Mouse (Mus musculus) erythroblast, embryonic 14.5 days (primary cell): ENCODE measurements at regions not wholly inside any gene's neighbourhood (a gene's known extent, or its start where the extent isn't known, plus 50 kb on each side); places are given as distances from the start of the nearest gene placed in this dataset.

ENCODE experiments used
- H3K27me3 ChIP-seq: 2 replicates; pipeline ENCODE4 v1.6.1; 2012; ENCODE audit warnings: inconsistent platforms; ENCODE audit not compliant: control insufficient read depth
- H3K36me3 ChIP-seq: 2 replicates; pipeline ENCODE4 v1.6.1; 2012; ENCODE audit warnings: mild to moderate bottlenecking, inconsistent platforms; ENCODE audit not compliant: control insufficient read depth
- H3K4me1 ChIP-seq: 2 replicates; pipeline ENCODE4 v1.6.1; 2012; ENCODE audit warnings: inconsistent platforms; ENCODE audit not compliant: control insufficient read depth
- H3K4me3 ChIP-seq: replicated peaks from 2 replicates; pipeline ENCODE3; 2012; ENCODE audit warnings: moderate library complexity, mild to moderate bottlenecking, inconsistent platforms
- H3K9me3 ChIP-seq: 2 replicates; pipeline ENCODE4 v1.6.1; 2012; ENCODE audit warnings: low read length, inconsistent platforms, mixed read lengths; ENCODE audit not compliant: control insufficient read depth
- GATA1 ChIP-seq: IDR thresholded peaks from 2 replicates; pipeline ENCODE4 v1.6.1; 2012; ENCODE audit warnings: low read length, inconsistent platforms, mixed read lengths
- TAL1 ChIP-seq: IDR thresholded peaks from 3 replicates; pipeline ENCODE4 v1.6.1; 2012; ENCODE audit warnings: low read length, inconsistent platforms, mixed read lengths

DNA sequence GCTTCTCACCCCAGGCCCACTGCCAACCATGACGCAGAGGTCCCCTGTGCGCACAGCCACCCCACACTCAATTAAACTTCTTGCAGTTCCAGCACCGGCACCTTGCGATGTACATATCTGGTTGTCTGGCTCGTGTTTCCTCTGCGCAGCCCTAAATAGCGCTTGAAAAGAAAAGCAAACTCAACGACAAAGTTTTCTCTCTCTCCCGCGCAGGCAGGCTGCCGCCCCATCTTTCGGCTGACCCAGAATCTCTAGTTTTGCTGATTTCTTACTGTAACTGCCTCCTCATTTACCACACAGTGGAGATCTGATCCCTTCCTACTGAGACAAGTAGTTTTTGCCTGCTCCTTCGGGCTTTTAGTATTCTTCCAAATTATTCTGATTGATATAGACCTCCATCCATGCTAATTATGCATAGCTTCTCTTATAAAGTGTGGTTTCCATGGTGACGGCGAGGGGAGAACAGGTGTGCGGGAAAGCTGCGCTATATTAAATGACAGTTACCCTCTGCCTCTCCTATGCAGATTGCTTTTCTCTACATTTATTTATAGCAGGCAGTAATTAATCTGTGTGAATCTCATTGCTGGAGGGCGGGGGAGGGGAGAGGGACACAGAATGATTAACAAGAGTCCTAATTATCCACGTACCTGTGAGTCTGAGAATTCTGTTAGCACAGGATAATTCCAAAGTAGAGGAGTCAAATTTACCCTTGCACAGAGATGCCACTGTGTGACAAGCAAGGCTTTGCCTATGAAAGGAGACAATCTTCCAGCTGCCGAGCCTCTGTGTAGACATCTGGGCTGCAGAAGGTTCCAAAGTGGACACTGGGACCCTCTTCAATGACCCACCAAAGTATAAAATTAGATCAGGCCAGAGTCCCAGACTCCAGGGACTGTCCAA, 200.2 kb downstream of the Pdcd6ip start:
- Histone ChIP-seq H3K9me3 (peaks cover 54% of the 10 kb centered on the region), H3K27me3 (no peaks in the 10 kb centered on the region), H3K4me1 (no peaks in the 10 kb centered on the region), H3K36me3 (no peaks in the 10 kb centered on the region), H3K4me3 (no peak overlapping the region)
- TF ChIP-seq GATA1, result no peak
- no peak for TF ChIP-seq TAL1

DNA sequence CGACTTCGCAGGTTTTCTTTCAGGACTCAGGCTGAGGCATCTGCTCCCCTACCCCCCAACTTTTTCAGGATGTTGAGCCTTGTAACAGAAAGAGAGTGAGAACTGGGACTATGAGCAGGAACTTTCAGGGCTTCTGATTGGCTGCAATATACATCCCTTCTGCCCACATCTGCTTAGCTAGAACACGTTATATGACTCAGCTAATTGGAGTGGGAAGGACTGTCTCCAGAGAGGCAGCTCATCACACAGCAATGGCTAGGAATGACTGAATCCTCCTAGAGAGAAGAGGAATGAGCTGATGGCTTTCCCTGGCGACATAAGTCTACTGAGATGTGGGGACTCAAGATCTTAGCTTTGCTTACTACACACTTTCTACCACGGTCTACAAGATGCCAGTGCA, 208.8 kb downstream of the Pdcd6ip start:
- H3K9me3 ChIP-seq, result peaks cover 19% of the 10 kb centered on the region
- no peak overlapping the region for H3K4me3 ChIP-seq
- no peaks in the 10 kb centered on the region for H3K36me3 ChIP-seq
- H3K4me1 ChIP-seq, result no peaks in the 10 kb centered on the region
- no peaks in the 10 kb centered on the region for H3K27me3 ChIP-seq
- no peak for TF ChIP-seq GATA1
- no peak for TF ChIP-seq TAL1

DNA sequence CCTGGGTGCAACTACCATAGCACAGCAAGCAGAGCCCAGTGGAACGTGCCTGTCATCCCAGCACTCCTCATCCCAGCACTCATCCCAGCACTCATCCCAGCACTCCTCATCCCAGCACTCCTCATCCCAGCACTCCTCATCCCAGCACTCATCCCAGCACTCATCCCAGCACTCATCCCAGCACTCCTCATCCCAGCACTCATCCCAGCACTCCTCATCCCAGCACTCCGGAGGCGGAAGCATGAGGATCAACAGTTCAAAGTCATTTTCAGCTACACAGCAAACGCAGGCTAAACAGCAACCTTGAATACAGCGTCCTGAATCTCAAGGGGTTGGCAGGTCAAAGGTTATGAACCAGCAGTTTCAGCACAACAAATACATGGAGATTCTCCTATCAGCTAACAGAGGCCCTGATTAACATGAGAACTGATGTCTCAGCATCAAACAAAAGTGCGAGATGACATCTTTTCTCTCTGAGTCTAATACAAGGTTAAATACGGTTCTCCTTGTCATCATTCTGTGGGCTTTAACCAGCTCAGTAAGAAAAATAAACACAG, 211.8 kb downstream of the Pdcd6ip start:
- H3K4me1 ChIP-seq, result no peaks in the 10 kb centered on the region
- no peak overlapping the region for H3K4me3 ChIP-seq
- H3K27me3 ChIP-seq, result no peaks in the 10 kb centered on the region
- peaks cover 14% of the 10 kb centered on the region for H3K9me3 ChIP-seq
- H3K36me3 ChIP-seq, result no peaks in the 10 kb centered on the region
- TF ChIP-seq TAL1 (no peak), GATA1 (no peak)

DNA sequence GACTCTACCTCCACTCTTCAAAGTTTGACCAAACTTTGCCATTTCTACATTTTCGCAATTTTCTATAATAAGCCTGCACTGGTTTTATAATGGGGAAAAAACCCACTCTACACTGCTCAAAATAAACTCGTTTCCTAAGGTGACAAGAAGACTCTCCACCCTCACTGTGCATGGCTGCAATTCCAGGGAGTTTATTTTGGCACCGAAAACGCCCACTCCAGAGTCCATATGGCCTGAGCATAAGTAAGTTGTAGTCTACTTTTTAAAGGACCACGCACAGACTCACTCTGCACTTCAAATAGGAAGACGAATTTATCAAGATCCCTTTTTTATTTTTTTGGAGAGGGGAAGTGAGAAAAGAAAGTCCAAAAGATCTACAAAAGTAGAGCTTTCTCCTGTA, 219.4 kb downstream of the Pdcd6ip start:
- Histone ChIP-seq H3K4me1 (no peaks in the 10 kb centered on the region), H3K27me3 (no peaks in the 10 kb centered on the region), H3K4me3 (no peak overlapping the region), H3K9me3 (peaks cover 24% of the 10 kb centered on the region), H3K36me3 (no peaks in the 10 kb centered on the region)
- no peak for TF ChIP-seq TAL1
- TF ChIP-seq GATA1, result no peak

DNA sequence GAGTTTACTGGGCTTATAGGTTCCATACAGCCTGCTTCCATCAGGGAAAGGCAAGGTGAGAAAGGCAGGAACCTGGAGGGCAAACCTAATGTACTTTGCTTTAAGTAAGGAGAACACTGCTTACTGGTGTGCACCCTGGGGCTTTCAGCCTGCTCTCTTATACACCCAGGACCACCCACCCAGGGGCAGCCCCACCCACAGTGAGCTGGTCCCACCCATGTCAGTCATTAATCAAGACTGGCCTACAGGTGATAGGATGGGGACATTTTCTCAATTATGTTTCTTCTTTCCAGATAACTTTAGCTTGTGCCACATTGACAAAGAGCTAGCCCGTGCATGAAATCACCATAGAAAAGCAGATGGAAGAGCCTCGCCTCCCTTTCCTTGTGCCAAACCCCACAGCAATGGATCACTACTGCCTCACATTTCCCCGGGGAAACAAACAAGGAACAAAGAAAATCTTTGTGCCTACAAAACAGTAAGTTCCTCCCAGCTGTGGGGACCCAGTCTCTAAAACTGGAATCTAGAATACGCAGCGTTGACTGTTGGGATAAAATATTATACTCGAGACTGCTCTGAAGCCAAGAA, 221.5 kb downstream of the Pdcd6ip start:
- Histone ChIP-seq H3K4me1 (no peaks in the 10 kb centered on the region), H3K27me3 (no peaks in the 10 kb centered on the region), H3K4me3 (no peak overlapping the region), H3K9me3 (peaks cover 27% of the 10 kb centered on the region), H3K36me3 (no peaks in the 10 kb centered on the region)
- TF ChIP-seq GATA1 (no peak), TAL1 (no peak)

DNA sequence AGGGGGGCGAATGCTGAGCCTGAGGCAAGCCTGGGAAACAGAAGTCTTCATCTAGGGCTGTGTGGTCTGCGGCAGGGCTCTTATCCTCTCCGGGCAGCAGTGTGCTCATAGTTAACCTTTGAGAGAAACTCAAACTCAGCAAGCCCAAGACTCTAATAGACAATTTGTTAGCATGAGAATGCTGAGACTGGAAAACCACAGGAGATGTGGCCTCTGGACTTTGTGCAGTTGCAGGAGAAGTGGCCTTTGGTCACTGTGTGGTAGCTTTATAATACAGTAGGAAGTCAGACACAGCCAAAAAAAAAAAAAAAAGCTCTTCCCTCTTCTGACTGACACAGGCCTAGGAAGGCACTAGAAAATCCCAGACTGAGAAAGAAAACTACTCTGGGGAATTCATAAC, 228.2 kb downstream of the Pdcd6ip start:
- Histone ChIP-seq H3K9me3 (peaks cover 39% of the 10 kb centered on the region), H3K36me3 (no peaks in the 10 kb centered on the region), H3K27me3 (no peaks in the 10 kb centered on the region), H3K4me3 (no peak overlapping the region), H3K4me1 (no peaks in the 10 kb centered on the region)
- TF ChIP-seq GATA1 (no peak), TAL1 (no peak)

DNA sequence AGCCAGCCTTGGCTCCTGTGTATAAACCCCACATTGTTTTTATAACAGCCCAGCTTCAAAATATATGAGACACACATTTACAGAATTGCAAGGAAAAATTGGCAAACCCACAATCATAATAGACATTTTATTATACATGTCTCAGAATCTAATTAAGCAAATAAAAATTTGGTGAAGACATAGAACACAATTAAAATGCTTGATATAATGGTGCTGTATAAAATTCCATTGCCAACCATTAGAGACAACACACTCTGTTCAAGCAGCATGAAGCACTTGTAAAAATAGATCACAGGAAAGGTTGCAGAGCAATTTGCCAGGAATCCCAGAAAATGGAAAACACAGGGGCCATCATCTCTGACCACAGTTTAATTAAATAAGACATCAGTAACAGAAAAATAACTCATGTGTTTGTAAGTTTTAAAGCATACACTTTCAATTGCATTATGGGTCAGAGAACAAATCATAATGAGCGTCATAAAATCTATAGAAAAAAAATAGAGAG, 229.2 kb downstream of the Pdcd6ip start:
- Histone ChIP-seq H3K4me1 (no peaks in the 10 kb centered on the region), H3K36me3 (no peaks in the 10 kb centered on the region), H3K4me3 (no peak overlapping the region), H3K9me3 (peaks cover 35% of the 10 kb centered on the region), H3K27me3 (no peaks in the 10 kb centered on the region)
- TF ChIP-seq GATA1 (no peak), TAL1 (no peak)

DNA sequence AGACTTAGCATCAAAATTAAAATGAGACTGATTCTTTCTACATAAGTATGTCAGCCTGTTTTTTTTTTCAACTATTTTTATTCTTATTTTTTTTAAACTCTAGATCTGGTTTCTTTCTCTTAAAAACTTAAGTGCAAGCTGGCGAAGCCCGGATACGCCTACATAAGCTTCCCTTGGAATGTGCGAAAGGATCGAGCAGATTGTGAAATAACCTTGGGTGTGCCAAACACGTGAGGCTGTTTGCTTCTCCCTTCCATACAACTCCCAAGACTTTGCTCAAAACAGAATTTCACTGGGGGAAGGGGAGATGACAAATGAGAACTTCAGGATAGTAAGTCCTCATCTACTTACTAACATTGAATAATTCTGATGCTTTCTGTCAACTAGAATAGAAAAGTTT, 236.3 kb downstream of the Pdcd6ip start:
- Histone ChIP-seq H3K9me3 (peaks cover 9% of the 10 kb centered on the region), H3K27me3 (no peaks in the 10 kb centered on the region), H3K4me1 (no peaks in the 10 kb centered on the region), H3K36me3 (no peaks in the 10 kb centered on the region), H3K4me3 (no peak overlapping the region)
- no peak for TF ChIP-seq GATA1
- no peak for TF ChIP-seq TAL1

DNA sequence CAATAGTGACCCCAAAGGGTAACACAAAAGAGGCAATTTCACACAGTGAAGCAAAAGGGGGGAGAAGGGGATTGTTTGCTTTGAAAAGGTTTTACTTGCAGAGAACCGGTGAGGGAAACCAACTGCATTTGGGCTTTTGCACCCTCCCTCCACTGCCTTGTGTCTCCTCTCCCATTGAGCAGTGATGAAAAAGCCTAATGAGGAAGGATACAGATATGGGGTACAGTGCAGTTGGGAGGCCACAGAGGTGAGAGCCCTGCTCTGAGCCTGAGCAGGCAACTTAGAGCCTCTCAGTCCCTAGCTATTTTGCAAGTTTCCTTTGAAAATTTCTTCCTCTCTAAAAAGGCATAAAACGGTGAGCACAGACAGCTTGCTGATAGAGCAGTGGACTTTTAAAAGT, 245.2 kb downstream of the Pdcd6ip start:
- H3K27me3 ChIP-seq, result no peaks in the 10 kb centered on the region
- TF ChIP-seq TAL1, result no peak
- TF ChIP-seq GATA1, result no peak
- H3K4me3 ChIP-seq, result no peak overlapping the region
- H3K4me1 ChIP-seq, result no peaks in the 10 kb centered on the region
- H3K9me3 ChIP-seq, result peaks cover 26% of the 10 kb centered on the region
- no peaks in the 10 kb centered on the region for H3K36me3 ChIP-seq
